Mouse (Mus musculus) natural killer cell, adult 2 months (primary cell): ENCODE measurements around the gene Gm5965.
"Not testable (repeated sequence)": the region's sequence is repeated elsewhere in the genome, so short reads cannot be mapped to it uniquely, and the experiment has no call there.

Source experiments
- DNase-seq, 2 experiments: peaks; one replicate each; pipeline ENCODE4 v3.0.0; 2022; ENCODE audit warnings: low spot score in 2 of 2

Gm5965 gene

DNA sequence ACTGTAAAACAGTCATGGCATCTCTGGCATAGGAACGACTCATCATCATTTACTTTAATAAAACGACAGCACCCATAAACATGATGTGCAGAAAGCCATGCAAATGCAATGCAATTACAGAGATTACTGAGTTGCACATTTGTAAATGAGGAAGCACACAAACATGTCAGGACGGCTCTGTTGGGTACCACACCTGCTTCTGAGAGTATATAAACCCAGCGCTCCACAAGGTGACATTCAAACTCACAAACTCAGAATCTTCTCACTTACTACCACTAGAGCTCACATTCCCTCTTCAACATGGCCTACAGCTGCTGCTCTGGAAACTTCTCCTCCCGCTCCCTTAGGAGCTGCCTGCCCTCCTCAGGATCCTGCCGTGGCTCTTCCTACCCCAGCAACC lies at the start of gene Gm5965:
Gene Gm5965 (plus strand): TSS at position 301 of the 400 bp plus-strand sequence.
- DNase-seq, result no peak

DNA sequence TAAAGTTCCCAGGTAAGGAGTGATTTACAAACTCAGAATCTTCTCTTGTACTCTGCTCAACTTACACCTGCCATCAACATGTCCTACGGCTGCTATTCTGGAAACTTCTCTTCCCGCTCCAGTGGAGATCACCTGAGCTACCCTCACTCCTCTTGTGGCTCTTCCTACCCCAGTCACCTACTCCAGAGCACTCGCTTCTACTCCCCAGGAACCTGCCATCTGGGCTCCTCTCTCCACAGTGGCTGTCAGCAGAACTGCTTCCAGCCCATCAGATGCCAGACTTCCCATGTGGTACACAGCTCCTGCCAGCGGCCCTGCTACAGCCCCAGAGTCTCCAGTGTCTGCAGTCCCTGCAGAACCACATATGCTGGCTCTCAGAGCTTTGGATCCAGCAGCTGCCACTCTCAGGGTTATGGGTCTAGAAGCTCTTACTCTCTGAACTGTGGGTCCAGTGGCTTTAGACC lies 48.9 kb upstream of the Gm5965 start, which contains the start of gene Krtap13-1:
Gene Krtap13-1 (plus strand): TSS at position 51 of the 464 bp plus-strand sequence.
- DNase-seq, result no peak

DNA sequence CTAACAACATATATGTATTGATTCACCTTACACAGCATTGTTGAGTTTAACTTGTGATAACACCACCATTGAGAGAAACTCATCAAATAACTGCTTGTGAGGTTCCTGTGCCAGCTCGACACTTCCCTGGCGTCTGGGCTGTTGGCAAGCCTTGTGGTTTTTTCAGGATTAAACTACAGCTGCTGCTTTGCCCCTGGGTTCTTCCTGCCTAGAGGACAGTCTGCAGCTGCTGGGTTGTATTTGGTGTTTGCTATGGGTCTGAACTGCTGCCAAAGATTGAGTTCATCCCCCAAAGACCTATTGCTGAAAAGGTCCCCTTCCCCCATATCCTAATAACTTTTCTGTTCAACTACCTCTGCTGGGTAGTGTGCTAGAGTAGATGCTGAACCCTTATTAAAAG lies 42.3 kb upstream of the Gm5965 start:
- DNase-seq, result no peak

DNA sequence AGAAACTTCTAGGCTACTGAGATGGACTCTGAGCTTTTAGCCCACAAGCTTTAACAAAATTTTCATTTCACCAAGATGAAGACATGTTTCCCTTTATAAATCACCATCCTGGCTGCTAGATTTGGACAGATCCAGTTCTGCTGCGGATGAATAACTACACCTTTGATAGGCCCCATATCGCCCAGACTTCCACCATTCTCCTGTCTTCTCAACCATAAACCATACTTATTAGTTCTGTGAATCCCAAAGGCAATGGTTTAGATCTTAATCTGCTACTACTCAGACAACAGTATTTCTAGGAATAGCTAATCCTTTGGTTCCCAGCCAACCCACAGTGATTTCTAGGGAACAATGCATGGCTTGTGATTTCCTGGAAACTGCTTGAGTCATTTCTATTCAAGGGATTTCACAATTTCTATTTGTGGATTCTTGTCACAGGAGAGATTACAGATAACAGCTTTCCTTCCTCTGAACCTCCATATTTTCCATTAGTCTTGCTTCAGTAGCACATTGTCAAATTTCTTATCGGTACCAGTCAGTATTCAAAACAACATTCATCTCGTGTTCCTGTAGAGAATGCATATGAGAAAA lies 32.9 kb upstream of the Gm5965 start:
- no peak for DNase-seq

DNA sequence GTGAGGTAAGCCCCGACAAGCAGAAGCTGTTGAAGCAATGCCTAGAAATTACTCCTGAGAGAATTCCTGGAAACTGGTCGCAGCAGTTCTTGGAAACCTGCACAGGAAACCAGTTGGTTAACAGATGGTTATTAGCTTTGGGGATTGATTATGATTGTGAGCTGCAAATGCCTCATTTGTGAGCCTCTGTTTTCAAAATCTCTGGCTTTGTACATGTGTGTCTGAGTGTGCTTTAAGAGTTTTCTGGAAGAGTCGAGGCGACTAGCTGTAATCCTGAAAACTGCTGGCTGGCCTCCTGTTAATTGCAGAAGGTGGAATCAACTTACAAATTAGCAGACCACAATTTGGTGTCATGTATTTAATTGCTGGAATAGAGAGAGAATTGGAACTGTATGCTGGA lies 29.8 kb upstream of the Gm5965 start:
- DNase-seq, result no peak

DNA sequence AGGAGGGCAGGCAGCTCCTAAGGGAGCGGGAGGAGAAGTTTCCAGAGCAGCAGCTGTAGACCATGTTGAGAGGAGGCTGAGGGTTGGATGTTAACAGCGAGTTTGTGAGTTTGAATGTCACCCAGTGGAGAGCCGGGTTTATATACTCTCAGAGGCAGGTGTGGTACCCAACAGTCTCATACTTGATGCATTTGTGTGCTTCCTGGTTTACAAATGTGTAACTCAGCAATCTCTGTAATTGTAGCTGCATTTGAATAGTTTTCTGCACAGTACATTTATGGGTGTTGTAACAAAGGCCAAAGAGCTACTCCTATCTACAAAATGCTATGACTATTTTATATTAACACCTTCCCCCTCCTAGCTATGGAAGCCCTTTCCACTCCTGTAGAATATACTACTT lies 26.2 kb upstream of the Gm5965 start, which contains the start of gene Krtap13:
Gene Krtap13 (minus strand): TSS at position 101 of the 400 bp plus-strand sequence.
- DNase-seq, result not testable (repeated sequence)

DNA sequence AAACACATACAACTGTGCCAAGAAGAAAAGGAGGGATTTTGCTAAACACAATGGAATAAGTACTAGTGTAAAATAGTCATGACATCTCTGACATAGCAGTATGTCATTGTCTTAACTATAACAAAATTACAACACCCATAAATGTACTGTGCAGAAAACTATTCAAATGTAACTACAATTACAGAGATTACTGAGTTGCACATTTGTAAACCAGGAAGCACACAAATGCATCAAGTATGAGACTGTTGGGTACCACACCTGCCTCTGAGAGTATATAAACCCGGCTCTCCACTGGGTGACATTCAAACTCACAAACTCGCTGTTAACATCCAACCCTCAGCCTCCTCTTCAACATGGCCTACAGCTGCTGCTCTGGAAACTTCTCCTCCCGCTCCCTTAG lies 19.1 kb upstream of the Gm5965 start, which contains the start of gene 2310034C09Rik:
Gene 2310034C09Rik (plus strand): TSS at position 301 of the 400 bp plus-strand sequence.
- not testable (repeated sequence) for DNase-seq

DNA sequence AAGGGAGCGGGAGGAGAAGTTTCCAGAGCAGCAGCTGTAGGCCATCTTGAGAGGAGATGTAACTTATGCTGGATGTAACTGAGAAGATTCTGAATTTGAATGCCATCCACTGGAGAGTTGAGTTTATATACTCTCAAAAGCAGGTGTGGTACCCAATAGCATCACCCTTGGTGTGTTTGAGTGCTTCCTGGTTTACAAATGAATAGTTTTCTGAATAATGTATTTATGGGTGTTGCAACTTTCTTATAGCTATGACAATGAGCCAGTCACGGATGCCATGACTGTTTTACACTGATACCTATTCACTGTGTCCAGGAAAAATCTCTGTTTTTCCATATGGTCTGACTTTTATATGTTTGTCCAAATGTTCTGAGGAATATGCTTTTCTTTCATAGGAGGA lies 3.6 kb upstream of the Gm5965 start, which contains the start of gene 2310057N15Rik:
Gene 2310057N15Rik (minus strand): TSS at position 101 of the 400 bp plus-strand sequence.
- no peak for DNase-seq

DNA sequence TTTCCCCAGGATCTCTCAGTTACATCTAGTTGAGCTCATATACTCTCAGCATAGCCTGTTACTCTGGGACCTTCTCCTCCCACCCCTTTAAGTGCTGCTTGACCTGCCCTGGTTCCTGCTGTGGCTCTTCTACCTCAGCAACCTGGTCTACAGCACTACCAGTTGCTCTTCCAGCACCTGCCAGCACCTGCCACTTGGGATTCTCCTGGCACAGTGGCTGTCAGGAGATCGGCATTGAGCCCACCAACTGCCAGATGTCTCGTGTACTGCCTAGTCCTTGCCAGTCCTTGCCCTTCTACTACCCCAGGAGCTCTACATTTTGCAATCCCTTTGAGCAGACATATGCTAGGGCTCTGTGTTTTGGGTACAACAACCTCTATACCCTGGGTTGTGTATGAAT lies 9.1 kb downstream of the Gm5965 start:
- DNase-seq, result no peak

DNA sequence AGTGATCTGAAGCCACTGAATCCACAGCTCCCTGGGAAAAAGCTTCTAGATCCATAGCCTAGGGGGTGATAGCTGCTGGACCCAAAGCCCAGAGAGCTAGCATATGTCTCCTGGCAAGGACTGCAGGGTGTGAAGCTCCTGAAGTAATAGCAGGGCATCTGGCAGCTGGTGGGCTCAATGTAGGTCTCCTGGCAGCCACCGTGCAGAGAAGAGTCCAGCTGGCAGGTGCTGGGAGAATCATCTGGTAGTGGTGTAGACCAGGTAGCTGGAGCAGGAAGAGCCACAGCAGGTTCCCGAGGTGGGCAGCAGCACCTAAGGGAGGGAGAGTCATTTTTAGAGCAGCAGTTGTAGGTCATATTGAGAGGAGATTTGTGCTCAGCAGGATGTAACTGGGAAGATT lies 34.1 kb downstream of the Gm5965 start, which contains the start of gene Gm20741:
Gene Gm20741 (minus strand): TSS at position 394 of the 400 bp plus-strand sequence.
- no peak for DNase-seq

DNA sequence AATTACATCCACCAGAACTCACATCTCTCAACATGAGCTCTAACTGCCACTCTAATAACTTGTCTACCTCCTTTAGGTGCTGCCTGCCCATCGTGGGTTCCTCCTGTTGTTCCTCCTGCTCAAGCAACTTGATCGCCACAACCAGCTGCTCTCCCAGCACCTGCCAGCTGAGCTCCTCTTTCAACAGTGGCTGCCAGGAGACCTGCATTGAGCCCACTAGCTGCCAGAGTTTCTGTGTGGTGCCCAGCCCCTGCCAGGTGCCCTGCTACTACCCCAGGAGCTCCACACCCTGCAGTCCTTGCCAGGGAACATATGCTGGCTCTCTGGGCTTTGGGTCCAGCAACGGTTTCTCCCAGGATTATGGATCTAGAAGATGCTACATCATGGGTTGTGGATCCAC lies 42.4 kb downstream of the Gm5965 start, which contains the start of gene Krtap15:
Gene Krtap15 (plus strand): TSS at position 150 of the 400 bp plus-strand sequence.
- no peak for DNase-seq

DNA sequence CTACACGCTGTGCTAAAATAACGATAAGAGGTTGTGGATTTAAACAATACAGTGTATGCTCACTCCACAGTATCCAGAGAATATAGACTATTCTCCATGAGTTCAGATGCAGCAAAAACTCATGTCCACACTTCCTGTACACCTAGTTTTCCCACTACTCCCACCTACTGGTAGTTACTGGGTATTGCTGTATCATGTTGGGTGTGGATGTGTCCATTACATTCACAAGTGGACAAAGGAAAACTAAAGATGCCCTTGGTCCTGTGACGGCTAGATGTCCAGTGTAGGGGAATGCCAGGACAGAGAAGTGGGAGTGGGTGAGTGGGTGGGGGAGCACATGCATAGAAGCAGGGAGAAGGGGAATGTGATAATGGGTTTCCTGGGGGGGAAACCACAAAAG lies 46.0 kb downstream of the Gm5965 start:
- DNase-seq, result no peak

DNA sequence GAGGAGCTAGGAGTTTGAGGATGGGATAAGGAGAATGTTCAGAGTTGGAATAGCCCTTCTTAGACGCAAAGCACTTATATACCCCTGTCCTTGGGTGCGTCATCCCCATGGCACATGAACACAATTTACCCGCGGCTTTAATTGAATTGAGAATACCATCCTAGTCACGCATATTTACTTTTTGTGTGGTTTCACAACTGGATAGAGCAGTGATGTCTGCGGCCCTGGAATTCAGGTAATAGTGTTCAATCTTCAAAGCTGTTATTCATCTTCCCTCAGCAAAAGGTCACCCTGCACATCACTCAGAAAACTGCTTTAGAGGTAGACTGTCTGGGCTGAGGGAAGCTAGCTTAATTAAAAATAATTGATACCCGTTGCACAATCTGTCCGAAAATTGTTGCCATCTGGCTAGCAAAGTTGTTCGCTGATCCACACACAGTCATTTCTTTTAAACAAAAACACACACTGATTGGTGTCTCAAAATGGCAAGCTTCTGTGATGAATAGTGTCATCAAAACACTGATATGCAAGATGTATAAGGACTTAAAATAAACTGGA lies 48.5 kb downstream of the Gm5965 start, which contains the start of gene Krtap14:
Gene Krtap14 (minus strand): TSS at position 51 of the 558 bp plus-strand sequence.
- DNase-seq, result no peak

DNA sequence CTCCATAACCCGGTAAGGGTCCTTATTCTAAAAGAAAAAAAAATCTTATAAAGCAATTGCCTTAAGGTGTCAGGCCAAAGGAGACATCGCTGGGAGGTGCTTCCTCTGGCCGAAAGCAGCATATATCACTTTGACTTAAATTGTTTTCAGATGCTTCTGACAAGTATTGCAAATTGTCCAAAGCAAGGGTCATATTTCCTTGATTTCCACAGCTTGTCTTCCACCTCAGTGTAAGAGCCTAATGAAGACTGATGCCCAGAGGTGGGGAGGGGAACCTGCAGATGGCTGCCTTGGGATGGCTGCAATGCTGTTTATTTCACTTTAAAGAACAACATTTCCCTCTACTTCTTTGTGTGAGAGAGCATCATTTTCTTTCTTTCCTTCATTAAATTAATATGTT lies 49.3 kb downstream of the Gm5965 start:
- no peak for DNase-seq
